Mouse (Mus musculus): ENCODE results near the gene 4930568D16Rik.
A peak's percentile ranks its signal among the peaks of the same experiment; 100 is the strongest.

DNA sequence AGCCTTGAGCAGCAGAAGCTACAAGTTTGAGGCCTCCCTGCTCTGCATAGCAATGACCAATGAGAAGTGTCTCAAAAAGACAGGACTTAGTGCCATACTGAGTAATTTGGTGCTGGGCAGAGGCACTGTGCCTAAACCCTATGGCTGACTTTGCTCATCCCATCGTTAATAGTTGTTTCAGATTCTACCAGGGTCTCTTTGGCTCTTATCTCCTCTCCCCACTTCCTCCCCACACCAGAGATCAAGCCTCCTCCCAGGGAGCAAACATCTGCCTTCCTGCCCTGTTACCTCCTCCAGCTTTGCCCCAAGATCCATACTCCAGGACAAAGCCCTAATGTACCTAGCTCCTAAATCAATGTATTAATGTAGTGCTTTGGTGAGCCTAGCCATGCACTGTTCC, 49.7 kb upstream of the 4930568D16Rik start:
- TF ChIP-seq IRF4 (IDR thresholded peaks at IDR 0.05; ENCODE audit: low read depth, low read length) (0 out of 2 replicates have a peak, but pooled peaks have one; percentile 17), ETS1 (conservative IDR thresholded peaks at IDR 0.05; ENCODE audit: low read depth, low read length) (no peak), MAX (IDR thresholded peaks at IDR 0.05; ENCODE audit: low read length) (no peak), TCF12 (IDR thresholded peaks at IDR 0.05; ENCODE audit: low read depth, low read length) (no peak), UBTF (IDR thresholded peaks at IDR 0.05; ENCODE audit: low read depth, low read length) (no peak), EP300 (IDR thresholded peaks at IDR 0.05; ENCODE audit: low read length) (0 out of 2 replicates have a peak, but pooled peaks have one; percentile 23), CTCF (conservative IDR thresholded peaks at IDR 0.05 in 1 of 2, IDR thresholded peaks at IDR 0.05 in 1 of 2; ENCODE audit: low read depth in 2 of 2, low read length in 2 of 2) (no peak), E2F4 (IDR thresholded peaks at IDR 0.05; ENCODE audit: insufficient replicate concordance, low read depth, low read length) (no peak), BHLHE40 (IDR thresholded peaks at IDR 0.05; ENCODE audit: low read depth, low read length) (no peak), SMC3 (IDR thresholded peaks at IDR 0.05; ENCODE audit: low read depth, low read length) (no peak), RCOR1 (conservative IDR thresholded peaks at IDR 0.05; ENCODE audit: low read depth, low read length) (no peak)

Measured in CH12.LX (cell line).